ENCODE assay signal across 26 mouse cellular contexts in the genomic region with DNA sequence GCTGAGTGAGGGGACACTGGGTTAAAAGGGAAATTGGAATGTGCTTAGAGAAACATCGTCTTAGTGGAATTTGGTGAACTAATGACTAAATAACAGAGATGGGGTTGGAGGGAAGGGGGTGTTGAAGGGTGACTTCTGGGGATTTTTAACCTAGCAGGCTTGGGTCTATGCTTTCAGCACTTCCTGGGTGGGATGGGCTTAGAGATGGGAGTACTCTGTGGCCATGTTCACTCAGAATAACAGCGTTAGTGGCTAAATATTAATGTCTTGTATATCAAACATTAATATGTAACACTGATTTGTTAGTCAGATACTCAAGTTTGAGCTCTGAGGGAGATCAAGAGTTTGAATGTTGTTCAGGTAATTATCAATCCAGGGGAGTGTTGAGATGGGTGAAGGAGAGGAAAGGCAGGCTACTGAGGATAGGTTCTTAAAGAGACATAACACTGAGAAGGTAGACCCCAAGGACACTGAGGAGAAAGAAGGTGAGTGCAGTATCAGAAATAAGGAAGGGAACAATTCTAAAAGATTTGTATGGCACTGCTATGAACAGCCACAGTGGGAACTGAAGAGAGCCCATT. TPM values are rescaled to one million over a fixed set of nuclear protein-coding genes. Genes with fewer than 3 reads are reported as not detected.
DNase-seq lines count a peak whose midpoint lies in the region; ATAC-seq and TF ChIP-seq lines count a peak whose summit lies in the region.
"Had no signal": no experiment of that assay in that cellular context is flagged by ENCODE, and none has a peak within 500 bp of the region (broad histone marks: within the 10 kb centered on the region; RNA-seq: fewer than 3 reads in every experiment).

No protein-coding gene starts in this region.

- peak; percentile 92 for ATAC-seq in kidney, embryonic 15.5 days (replicated peaks; ENCODE audit: low FRiP score)
- ATAC-seq in midbrain, embryonic 13.5 days: no peak
- ATAC-seq: CD4-positive, CD25-positive, alpha-beta regulatory T cell, adult 4 months; forebrain, embryonic 14.5 days had no signal

- no peak overlapping the region for H3K4me2 ChIP-seq in kidney, embryonic 15.5 days
- H3K4me2 ChIP-seq in midbrain, embryonic 13.5 days (replicated peaks): no peak overlapping the region
- H3K4me2 ChIP-seq: embryonic facial prominence, embryonic 15.5 days; hindbrain, embryonic 12.5 days had no signal

- no peak overlapping the region for H3K4me3 ChIP-seq in kidney, adult 2 months (ENCODE audit: insufficient read depth, low read depth, low read length)
- H3K4me3 ChIP-seq in kidney, embryonic 15.5 days (replicated peaks): no peak overlapping the region
- no peak overlapping the region for H3K4me3 ChIP-seq in midbrain, embryonic 13.5 days (replicated peaks)
- H3K4me3 ChIP-seq: embryonic facial prominence, embryonic 15.5 days; erythroblast, embryonic 14.5 days; forebrain, embryonic 10.5 days; gastrocnemius, adult 2 months; heart, embryonic 10.5 days; hindbrain, embryonic 12.5 days had no signal

- TF ChIP-seq CTCF in kidney, adult 2 months (conservative IDR thresholded peaks at IDR 0.05; ENCODE audit: insufficient read depth, insufficient read length, low read depth, low read length): no peak

- 42% methylated on average over 2 of the region's 2 CpGs for WGBS in kidney, adult 2 months
- 68% methylated on average over 2 of the region's 2 CpGs for WGBS in kidney, embryonic 15.5 days
- WGBS in midbrain, embryonic 13.5 days: 91% methylated on average over 2 of the region's 2 CpGs

- no peak overlapping the region for H3K9ac ChIP-seq in kidney, embryonic 15.5 days
- H3K9ac ChIP-seq in midbrain, embryonic 13.5 days (replicated peaks): no peak overlapping the region
- H3K9ac ChIP-seq: embryonic facial prominence, embryonic 15.5 days; hindbrain, embryonic 12.5 days had no signal

- H3K9me3 ChIP-seq in kidney, embryonic 15.5 days (replicated peaks): no peaks in the 10 kb centered on the region
- H3K9me3 ChIP-seq in midbrain, embryonic 13.5 days: no peaks in the 10 kb centered on the region
- H3K9me3 ChIP-seq: embryonic facial prominence, embryonic 15.5 days; forebrain, embryonic 10.5 days; G1E; heart, embryonic 10.5 days; hindbrain, embryonic 12.5 days had no signal

- no peak for TF ChIP-seq POLR2A in kidney, adult 2 months (IDR thresholded peaks at IDR 0.05; ENCODE audit: low read depth, low read length)

- no peaks in the 10 kb centered on the region for H3K36me3 ChIP-seq in kidney, adult 2 months (ENCODE audit: control insufficient read depth, insufficient read depth, low read length)
- no peaks in the 10 kb centered on the region for H3K36me3 ChIP-seq in kidney, embryonic 15.5 days
- no peaks in the 10 kb centered on the region for H3K36me3 ChIP-seq in midbrain, embryonic 13.5 days
- H3K36me3 ChIP-seq: embryonic facial prominence, embryonic 15.5 days; forebrain, embryonic 10.5 days; G1E; heart, embryonic 10.5 days; hindbrain, embryonic 12.5 days had no signal

- H3K27ac ChIP-seq in kidney, adult 2 months (ENCODE audit: insufficient read depth, low read depth, low read length): peak overlapping the region; percentile 100
- peak overlapping the region; percentile 73 for H3K27ac ChIP-seq in kidney, embryonic 15.5 days
- no peak overlapping the region for H3K27ac ChIP-seq in midbrain, embryonic 13.5 days
- H3K27ac ChIP-seq: embryonic facial prominence, embryonic 15.5 days; forebrain, embryonic 10.5 days; gastrocnemius, adult 2 months; heart, embryonic 10.5 days; hindbrain, embryonic 12.5 days had no signal

- peaks cover 27% of the 10 kb centered on the region; the same call in 1 of the 2 replicates for H3K4me1 ChIP-seq in kidney, adult 2 months (ENCODE audit: control insufficient read depth, insufficient read depth, low read length)
- H3K4me1 ChIP-seq in kidney, embryonic 15.5 days: no peaks in the 10 kb centered on the region
- H3K4me1 ChIP-seq in midbrain, embryonic 13.5 days (replicated peaks): no peaks in the 10 kb centered on the region
- H3K4me1 ChIP-seq: embryonic facial prominence, embryonic 15.5 days; forebrain, embryonic 10.5 days; heart, embryonic 10.5 days; hindbrain, embryonic 12.5 days had no signal

- peak; percentile 16 for DNase-seq in heart, adult 11 months
- DNase-seq in heart, adult 9 months (ENCODE audit: low spot score in 2 of 2): no peak
- peak; percentile 91 for DNase-seq in kidney, adult 2 months
- peak; percentile 71 for DNase-seq in kidney, postnatal 14 days
- no peak for DNase-seq in spleen, postnatal 14 days (ENCODE audit: low spot score in 2 of 2)
- no peak for DNase-seq in right cerebral cortex, adult 2 months (ENCODE audit: low spot score in 2 of 2)
- DNase-seq: adrenal gland, postnatal 10 days; B cell, adult 2 months; cerebellum, adult 11-12 months; cerebellum, adult 9-11 months; gastrocnemius, adult 2 months; gastrocnemius, postnatal 25 days; heart, postnatal 10 days; heart, postnatal 4 days had no signal

- H3K27me3 ChIP-seq in kidney, adult 2 months (replicated peaks; ENCODE audit: control insufficient read depth, insufficient read depth, low read length): no peaks in the 10 kb centered on the region
- H3K27me3 ChIP-seq in kidney, embryonic 15.5 days: no peaks in the 10 kb centered on the region
- H3K27me3 ChIP-seq in midbrain, embryonic 13.5 days: no peaks in the 10 kb centered on the region
- H3K27me3 ChIP-seq: embryonic facial prominence, embryonic 15.5 days; hindbrain, embryonic 12.5 days had no signal

RNA-seq across cellular contexts. Expression of gene Acsm1, which starts 1.8 kb away (rescaled TPM):
- 209 and 221 TPM in 2 replicates for polyA plus RNA-seq in kidney, adult 2 months (2012; rRNA removed)
- 2.1 and 2.6 TPM in 2 replicates for polyA plus RNA-seq in kidney, embryonic 15.5 days (2015; fragmentation: Nextera tagmentation; extraction: Ambion mirVana)
- polyA plus RNA-seq in midbrain, embryonic 13.5 days (2015; fragmentation: Nextera tagmentation; extraction: Ambion mirVana): not detected in 2 replicates
- polyA plus RNA-seq: CD4-positive, CD25-positive, alpha-beta regulatory T cell, adult 4 months; embryonic facial prominence, embryonic 11.5 days; erythroblast, embryonic 14.5 days; forebrain, embryonic 10.5 days; forebrain, embryonic 14.5 days; G1E; heart, embryonic 10.5 days; heart, embryonic 14.5 days; hindbrain, embryonic 12.5 days had no signal

RNA-seq across cellular contexts. Expression of gene Acsm2, which starts 50.9 kb away (rescaled TPM):
- 980 and 1,120 TPM in 2 replicates for polyA plus RNA-seq in kidney, adult 2 months (2012; rRNA removed)
- polyA plus RNA-seq in kidney, embryonic 15.5 days (2015; fragmentation: Nextera tagmentation; extraction: Ambion mirVana): 26.0 and 29.4 TPM in 2 replicates
- not detected in 2 replicates for polyA plus RNA-seq in midbrain, embryonic 13.5 days (2015; fragmentation: Nextera tagmentation; extraction: Ambion mirVana)
- polyA plus RNA-seq: embryonic facial prominence, embryonic 11.5 days; erythroblast, embryonic 14.5 days; forebrain, embryonic 10.5 days; forebrain, embryonic 14.5 days; G1E; heart, embryonic 10.5 days; heart, embryonic 14.5 days; hindbrain, embryonic 12.5 days had no signal

Comparison
In these comparisons a context has a peak if more than half of its experiments do, and no peak if none do; other contexts are left out.
1. DNase-seq: peak in heart, adult 11 months (single experiment), kidney, adult 2 months (single experiment) and kidney, postnatal 14 days (single experiment); none in heart, adult 9 months (0 of 2), spleen, postnatal 14 days (0 of 2) and right cerebral cortex, adult 2 months (0 of 2).
2. RNA of gene Acsm1, which starts 1.8 kb away (polyA plus RNA-seq): 209 to 221 TPM in kidney, adult 2 months; 2.1 to 2.6 TPM in kidney, embryonic 15.5 days and not detected in midbrain, embryonic 13.5 days; every median in the first group is over 10 times any median in the second.
3. RNA of gene Acsm2, which starts 50.9 kb away (polyA plus RNA-seq): 980 to 1,120 TPM in kidney, adult 2 months; 26.0 to 29.4 TPM in kidney, embryonic 15.5 days and not detected in midbrain, embryonic 13.5 days; every median in the first group is over 10 times any median in the second.